Mouse (Mus musculus): ENCODE data around the gene Kif22. TPM values are rescaled to one million over a fixed set of nuclear protein-coding genes. Genes with fewer than 3 reads are reported as not detected.
A peak's percentile ranks its signal among the peaks of the same experiment; 100 is the strongest.

Kif22 gene
- polyA plus RNA-seq, 1 experiment, result 5.8 TPM

DNA sequence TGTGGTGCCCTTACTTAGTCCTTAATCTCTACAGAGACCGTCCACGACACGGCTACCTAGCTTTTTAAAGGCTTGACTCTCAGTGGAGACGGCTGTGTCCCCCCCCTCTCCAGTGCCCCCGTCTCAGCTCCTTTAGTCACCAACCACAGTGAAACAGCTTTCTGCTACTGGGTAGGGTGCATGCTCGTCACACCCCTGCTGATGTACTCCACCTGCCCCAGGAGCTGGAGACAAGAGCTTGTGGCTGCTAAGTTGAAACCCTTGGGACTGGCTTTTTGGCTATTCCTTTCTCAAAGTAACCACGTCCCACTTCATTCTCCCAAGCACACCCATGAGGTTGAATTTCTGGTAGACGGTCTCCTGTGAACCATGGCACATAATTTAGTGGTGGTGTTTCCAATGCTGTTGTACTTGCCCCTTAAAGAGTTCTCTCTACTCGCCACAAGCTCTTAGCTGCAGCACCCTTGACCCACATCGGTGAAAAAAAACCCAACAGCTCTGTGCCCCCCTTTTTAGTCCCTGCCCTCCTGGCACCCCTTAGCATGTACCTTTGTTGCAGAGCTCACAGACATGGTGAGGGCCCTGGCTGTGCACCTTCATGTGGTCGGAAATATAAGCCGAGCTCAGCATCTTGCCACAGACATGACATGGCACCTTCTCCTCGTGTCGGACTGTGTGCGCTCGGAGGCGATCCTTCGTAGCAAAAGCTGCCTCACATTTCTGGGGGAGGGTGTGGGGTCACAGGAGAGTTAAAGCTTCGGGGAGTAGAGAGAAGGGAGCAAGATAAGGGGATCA is 18.2 kb downstream of the Kif22 start:
- Histone ChIP-seq H3K27me3 (ENCODE audit: control insufficient read depth, insufficient read depth, low read length) (no peaks in the 10 kb centered on the region), H3K4me1 (ENCODE audit: control insufficient read depth, insufficient read depth, insufficient read length, low read length) (peaks cover 13% of the 10 kb centered on the region), H3K27ac (ENCODE audit: insufficient read depth, low read depth, low read length) (no peak overlapping the region), H3K36me3 (ENCODE audit: control insufficient read depth, insufficient read depth, low read length) (peaks cover 22% of the 10 kb centered on the region), H3K4me3 (ENCODE audit: low read depth, low read length) (peak overlapping the region; percentile 74)
- 40% methylated on average over 19 of the region's 19 CpGs for WGBS
- TF ChIP-seq CTCF (IDR thresholded peaks at IDR 0.05; ENCODE audit: extremely low read depth, insufficient read length, insufficient replicate concordance, low read depth, low read length) (no peak), POLR2A (IDR thresholded peaks at IDR 0.05; ENCODE audit: low read depth, low read length) (no peak)

DNA sequence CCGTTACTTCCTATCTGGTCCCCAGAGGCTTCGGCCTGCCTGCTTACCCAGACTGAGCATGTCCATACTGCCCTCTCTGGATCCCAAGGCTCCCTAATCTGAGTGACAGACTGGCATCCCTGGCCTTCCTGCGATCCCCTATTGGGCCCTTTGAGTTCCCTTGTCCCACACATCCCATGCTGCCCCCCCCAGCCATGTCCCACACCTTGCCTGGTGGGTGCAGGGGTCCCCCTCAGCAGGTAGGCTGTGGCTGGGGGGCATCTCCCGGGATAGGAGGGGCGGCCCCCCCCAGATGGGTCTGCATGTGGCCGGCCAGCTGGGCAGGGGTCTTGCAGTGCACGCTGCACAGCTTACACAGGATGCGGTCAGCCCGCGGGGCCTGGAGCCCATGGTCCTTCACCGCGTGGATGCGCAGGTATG is 19.0 kb downstream of the Kif22 start:
- Histone ChIP-seq H3K27me3 (ENCODE audit: control insufficient read depth, insufficient read depth, low read length) (no peaks in the 10 kb centered on the region), H3K4me1 (ENCODE audit: control insufficient read depth, insufficient read depth, insufficient read length, low read length) (peaks cover 13% of the 10 kb centered on the region), H3K36me3 (ENCODE audit: control insufficient read depth, insufficient read depth, low read length) (peaks cover 22% of the 10 kb centered on the region), H3K27ac (ENCODE audit: insufficient read depth, low read depth, low read length) (no peak overlapping the region), H3K4me3 (ENCODE audit: low read depth, low read length) (no peak overlapping the region)
- WGBS, result 83% methylated on average over 13 of the region's 13 CpGs
- no peak for TF ChIP-seq CTCF (IDR thresholded peaks at IDR 0.05; ENCODE audit: extremely low read depth, insufficient read length, insufficient replicate concordance, low read depth, low read length)
- TF ChIP-seq POLR2A (IDR thresholded peaks at IDR 0.05; ENCODE audit: low read depth, low read length), result no peak

DNA sequence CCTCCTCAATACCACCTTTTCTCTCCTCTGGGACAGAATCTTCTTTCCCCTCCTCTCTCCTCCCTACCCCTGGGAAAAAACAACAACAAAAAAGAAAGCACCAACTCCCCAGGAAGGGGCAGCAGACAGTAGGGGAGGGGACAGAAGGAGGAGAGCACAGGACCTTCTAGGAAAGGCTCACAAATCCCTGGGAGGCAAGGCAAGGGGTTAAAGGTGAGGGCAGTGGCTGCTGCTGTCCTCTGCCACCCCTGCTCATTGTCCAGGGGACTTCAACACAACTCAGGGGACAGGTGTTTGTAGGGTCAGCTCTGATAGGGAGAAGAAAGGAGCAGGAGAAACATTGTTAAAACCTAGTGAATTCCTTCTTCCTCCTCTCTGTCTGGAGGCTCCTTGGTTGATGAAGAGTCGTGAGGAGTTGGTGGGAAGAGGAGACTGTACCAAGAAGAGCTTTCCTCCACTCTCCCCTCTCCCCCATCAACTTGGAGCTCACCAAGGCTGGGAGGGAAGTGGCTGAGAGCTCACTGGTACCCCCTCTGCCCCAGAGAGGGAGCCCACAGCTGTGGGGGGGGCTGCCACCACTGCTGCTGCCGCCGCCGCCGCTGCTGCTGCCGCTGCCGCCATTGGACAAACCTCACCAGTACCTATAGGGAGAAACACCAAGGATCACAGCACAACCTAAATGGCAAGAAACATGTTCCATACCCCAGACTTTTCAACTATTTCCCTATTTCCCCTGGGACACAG is 19.6 kb downstream of the Kif22 start:
- WGBS, result 88% methylated on average over 7 of the region's 7 CpGs
- H3K27me3 ChIP-seq (ENCODE audit: control insufficient read depth, insufficient read depth, low read length), result no peaks in the 10 kb centered on the region
- H3K4me3 ChIP-seq (ENCODE audit: low read depth, low read length), result no peak overlapping the region
- peaks cover 22% of the 10 kb centered on the region for H3K36me3 ChIP-seq (ENCODE audit: control insufficient read depth, insufficient read depth, low read length)
- H3K27ac ChIP-seq (ENCODE audit: insufficient read depth, low read depth, low read length), result no peak overlapping the region
- TF ChIP-seq CTCF (IDR thresholded peaks at IDR 0.05; ENCODE audit: extremely low read depth, insufficient read length, insufficient replicate concordance, low read depth, low read length) (no peak), POLR2A (IDR thresholded peaks at IDR 0.05; ENCODE audit: low read depth, low read length) (no peak)
- H3K4me1 ChIP-seq (ENCODE audit: control insufficient read depth, insufficient read depth, insufficient read length, low read length), result peaks cover 9% of the 10 kb centered on the region

DNA sequence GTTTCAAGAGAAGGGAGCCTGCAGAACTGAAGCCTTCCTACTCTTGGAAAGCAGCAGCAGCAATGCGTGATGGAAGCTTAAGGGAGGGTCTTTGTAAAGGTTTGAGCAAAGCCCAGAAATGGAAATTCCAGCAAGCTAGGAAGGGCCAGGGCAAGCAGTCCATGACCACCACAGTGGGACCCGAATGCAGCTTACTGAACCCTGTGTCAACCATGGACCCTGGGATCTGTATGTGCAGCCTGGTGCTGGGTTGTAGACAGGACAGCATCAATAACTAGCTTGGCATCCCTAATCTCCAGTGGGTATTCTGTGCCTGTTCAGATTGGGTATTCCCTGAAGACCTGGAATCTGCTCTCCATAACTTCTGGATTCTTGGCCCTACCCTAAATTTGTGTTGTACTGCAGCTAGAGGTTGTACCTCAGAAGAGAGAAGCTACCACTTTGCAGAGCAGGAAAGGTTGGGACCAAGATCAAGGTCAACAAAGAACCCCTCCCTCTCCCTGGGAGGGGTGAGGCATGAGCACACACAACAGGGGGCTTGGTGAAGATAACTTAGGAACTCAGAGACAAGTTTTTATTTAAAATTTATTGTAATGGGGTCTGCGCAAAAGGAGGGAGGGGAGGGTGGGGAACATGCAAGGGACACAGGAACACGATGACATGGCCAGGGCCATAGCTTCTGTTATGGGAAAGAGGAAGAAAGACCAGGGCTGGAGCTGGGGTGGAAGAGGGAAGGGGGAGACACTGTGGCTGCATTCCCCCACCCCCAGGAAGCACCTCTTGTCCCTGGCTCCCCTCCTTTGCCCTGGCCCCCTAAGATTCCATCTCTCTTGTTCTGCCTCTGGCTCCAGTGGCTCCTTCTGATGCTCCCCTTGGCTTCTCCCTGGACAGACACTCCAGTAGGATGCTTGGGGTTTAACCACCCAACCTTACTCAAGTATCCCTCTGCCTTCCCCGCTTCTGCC is 20.4 kb downstream of the Kif22 start:
- Histone ChIP-seq H3K4me1 (ENCODE audit: control insufficient read depth, insufficient read depth, insufficient read length, low read length) (peaks cover 8% of the 10 kb centered on the region), H3K36me3 (ENCODE audit: control insufficient read depth, insufficient read depth, low read length) (peaks cover 22% of the 10 kb centered on the region), H3K27ac (ENCODE audit: insufficient read depth, low read depth, low read length) (no peak overlapping the region), H3K4me3 (ENCODE audit: low read depth, low read length) (no peak overlapping the region), H3K27me3 (ENCODE audit: control insufficient read depth, insufficient read depth, low read length) (no peaks in the 10 kb centered on the region)
- 56% methylated on average over 5 of the region's 5 CpGs for WGBS
- TF ChIP-seq CTCF (IDR thresholded peaks at IDR 0.05; ENCODE audit: extremely low read depth, insufficient read length, insufficient replicate concordance, low read depth, low read length) (no peak), POLR2A (IDR thresholded peaks at IDR 0.05; ENCODE audit: low read depth, low read length) (no peak)

DNA sequence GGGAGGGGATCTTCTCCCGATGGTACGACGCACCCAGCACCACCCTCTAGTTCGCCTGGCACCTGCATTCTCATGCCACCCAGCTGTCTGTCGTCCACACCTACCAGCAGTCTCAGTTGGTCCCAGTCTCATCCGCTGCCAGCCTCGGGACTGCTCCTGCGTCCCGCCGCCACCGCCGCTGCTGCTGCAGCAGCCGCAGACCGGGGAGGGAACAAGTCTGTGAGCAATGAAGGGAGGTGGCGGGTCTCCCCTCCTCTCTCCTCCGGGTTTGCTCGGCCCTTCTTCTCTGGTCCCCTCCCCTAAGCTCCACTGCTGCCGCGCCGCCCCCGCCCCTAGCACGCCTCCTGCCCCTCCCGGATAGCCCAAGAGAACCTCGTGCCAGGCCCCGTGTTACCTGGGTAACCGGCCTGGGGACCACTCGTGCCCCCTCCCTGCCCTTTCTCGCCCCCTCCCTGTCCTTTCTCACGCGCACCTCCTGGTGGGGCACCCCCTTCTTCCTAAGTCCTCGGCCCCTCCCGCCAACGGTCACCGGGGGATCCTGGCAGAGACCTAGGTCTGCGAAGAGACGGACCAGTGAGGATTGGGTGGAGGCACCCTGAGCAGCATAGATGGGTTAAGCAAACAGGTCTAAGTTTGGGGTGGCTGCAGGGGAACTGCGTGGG is 21.2 kb downstream of the Kif22 start, which contains the start of the genes Gm42742 and Prrt2:
Gene Gm42742 (minus strand): TSS at position 197 of the 662 bp plus-strand sequence.
Gene Prrt2 (minus strand): TSS at position 311 of the 662 bp plus-strand sequence.
- TF ChIP-seq CTCF (IDR thresholded peaks at IDR 0.05; ENCODE audit: extremely low read depth, insufficient read length, insufficient replicate concordance, low read depth, low read length) (no peak), POLR2A (IDR thresholded peaks at IDR 0.05; ENCODE audit: low read depth, low read length) (no peak)
- Histone ChIP-seq H3K27me3 (ENCODE audit: control insufficient read depth, insufficient read depth, low read length) (no peaks in the 10 kb centered on the region), H3K36me3 (ENCODE audit: control insufficient read depth, insufficient read depth, low read length) (peaks cover 22% of the 10 kb centered on the region), H3K27ac (ENCODE audit: insufficient read depth, low read depth, low read length) (peak within 1 kb of the TSS; percentile 8; the same call in 1 of the 2 replicates), H3K4me3 (ENCODE audit: low read depth, low read length) (peak within 1 kb of the TSS; percentile 55), H3K4me1 (ENCODE audit: control insufficient read depth, insufficient read depth, insufficient read length, low read length) (peaks cover 8% of the 10 kb centered on the region)
- 3% methylated on average over 37 of the region's 37 CpGs for WGBS

DNA sequence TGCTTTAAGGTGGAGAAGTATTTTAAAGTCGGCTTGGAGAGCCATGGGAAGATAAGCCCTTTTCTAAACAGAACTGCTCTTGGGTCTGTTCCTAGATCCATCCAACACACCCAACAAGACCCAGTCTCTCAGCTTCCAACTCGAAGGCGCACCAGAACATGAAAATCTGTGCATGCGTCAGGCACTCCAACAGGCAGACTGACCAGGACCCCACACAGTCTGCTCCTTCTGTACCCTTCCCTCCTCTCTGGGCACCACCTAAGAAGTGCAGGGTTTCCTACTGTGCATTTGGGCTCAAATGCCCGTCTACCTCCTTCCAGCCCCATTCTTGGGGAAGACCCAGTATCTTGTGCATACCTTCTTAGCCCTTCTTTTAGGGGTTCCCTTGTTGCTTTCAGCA is 21.8 kb downstream of the Kif22 start:
- no peaks in the 10 kb centered on the region for H3K27me3 ChIP-seq (ENCODE audit: control insufficient read depth, insufficient read depth, low read length)
- TF ChIP-seq CTCF (IDR thresholded peaks at IDR 0.05; ENCODE audit: extremely low read depth, insufficient read length, insufficient replicate concordance, low read depth, low read length) (no peak), POLR2A (IDR thresholded peaks at IDR 0.05; ENCODE audit: low read depth, low read length) (no peak)
- peak overlapping the region; percentile 8; the same call in 1 of the 2 replicates for H3K27ac ChIP-seq (ENCODE audit: insufficient read depth, low read depth, low read length)
- peak overlapping the region; percentile 55 for H3K4me3 ChIP-seq (ENCODE audit: low read depth, low read length)
- H3K36me3 ChIP-seq (ENCODE audit: control insufficient read depth, insufficient read depth, low read length), result peaks cover 22% of the 10 kb centered on the region
- H3K4me1 ChIP-seq (ENCODE audit: control insufficient read depth, insufficient read depth, insufficient read length, low read length), result peaks cover 12% of the 10 kb centered on the region
- WGBS, result 58% methylated on average over 5 of the region's 5 CpGs

Data from small intestine, adult 2 months (tissue).